Mouse (Mus musculus): ENCODE results near the gene Mc3r.

Gene Mc3r

DNA sequence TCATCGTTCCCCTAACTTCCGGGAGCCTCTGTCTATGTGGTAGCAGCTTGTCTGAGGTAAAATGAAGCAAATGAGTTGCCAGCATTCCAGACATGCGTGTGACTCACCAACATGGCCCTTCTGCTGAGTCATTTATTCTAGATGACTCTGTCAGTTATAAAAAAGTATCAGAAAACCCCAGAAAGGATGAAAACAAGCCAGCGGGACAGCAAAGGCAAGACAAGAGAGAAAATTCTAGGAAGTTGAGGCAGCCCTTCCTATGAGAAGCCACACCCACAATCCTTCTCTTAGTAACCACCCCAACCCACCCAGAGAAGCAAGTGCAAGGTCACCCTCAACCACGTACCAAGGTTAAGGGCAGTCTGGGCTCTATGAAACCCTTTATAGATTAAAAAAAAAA is 8.7 kb downstream of the Mc3r start:
- no peak for DNase-seq

- DNase-seq, result no peak
Measured at GRCm38 (mm10) chr2:172257471-172258065, 9.3 kb downstream of the Mc3r start.

- no peak for DNase-seq
Measured at GRCm38 (mm10) chr2:172260064-172260463, 11.8 kb downstream of the Mc3r start.

GRCm38 (mm10) chr2:172261441-172261840 is 13.1 kb downstream of the Mc3r start:
- no peak for DNase-seq

DNA sequence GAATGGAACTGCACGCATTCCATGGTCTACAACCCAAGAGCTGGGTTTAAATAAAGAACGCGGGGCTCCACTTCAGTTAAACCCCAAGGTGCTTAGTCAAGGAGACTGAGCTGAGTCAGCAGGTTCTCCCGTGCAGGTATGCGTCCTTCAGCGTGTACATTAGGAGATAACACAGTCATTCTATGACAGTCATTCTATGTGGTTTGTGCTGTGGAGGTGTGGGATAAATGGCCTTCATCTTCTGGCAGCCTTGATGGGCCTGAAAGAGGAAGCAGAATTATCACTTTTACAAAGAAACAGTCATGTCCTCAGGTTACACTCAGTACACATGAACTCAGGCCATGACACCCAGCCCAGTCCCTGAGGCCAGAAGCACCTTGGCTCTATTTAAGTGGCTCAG is 14.9 kb downstream of the Mc3r start:
- no peak for DNase-seq

GRCm38 (mm10) chr2:172269907-172270306 is 21.6 kb downstream of the Mc3r start:
- no peak for DNase-seq

GRCm38 (mm10) chr2:172270485-172270944 is 22.2 kb downstream of the Mc3r start:
- no peak for DNase-seq

DNA sequence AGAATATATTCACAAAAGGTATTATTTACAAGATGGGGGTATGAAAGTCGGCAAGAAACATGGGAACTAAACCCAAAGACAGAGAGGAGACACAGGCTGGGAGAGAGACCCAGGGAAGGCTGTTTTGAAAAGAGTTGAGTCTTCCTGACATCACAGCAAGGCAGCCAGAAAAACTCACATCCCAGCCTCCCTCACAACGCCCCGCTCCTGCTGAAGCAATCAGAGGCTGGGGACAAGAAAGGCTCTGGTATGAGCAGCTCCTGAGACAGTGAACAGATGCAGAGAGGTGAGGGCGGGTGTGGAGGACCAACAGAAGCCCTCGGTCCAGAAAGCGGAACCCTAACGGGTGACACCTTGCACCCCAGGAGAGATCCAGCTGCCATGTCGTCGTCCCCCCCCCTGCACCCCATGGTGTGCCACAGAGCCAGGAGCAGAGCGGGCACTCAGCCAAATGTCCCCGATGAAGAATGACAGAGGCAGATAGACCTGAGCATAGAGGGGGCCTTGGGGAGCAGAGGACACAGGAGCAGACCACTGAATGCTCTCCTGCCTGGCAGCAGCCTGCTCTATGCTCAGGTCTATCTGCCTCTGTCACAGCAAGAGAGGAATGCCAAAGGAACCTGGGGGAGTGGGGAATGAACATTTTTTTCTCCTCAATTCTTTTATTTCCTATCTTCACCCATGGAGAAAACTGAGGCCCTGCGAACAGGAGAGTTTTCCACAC is 22.8 kb downstream of the Mc3r start:
- DNase-seq, result no peak

DNA sequence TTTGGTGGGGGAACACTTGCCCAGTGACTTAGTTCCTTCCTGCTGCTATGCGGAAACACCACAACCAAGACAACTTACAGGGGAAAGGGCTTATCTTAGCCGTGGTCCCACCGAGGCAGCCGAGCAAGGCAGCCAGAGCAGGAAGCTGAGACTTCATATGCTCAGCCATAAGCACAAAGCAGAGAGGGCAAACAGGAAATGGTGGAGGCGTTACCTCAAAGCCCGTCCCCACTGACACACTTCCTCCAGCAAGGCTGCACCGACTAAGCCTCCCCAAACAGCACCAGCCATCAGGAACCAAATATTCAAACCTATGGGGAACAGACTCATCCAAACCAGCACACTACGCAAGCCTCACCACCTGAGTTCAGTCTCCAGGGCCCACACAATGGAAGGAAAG is 26.4 kb downstream of the Mc3r start:
- no peak for DNase-seq

- no peak for DNase-seq
Measured at GRCm38 (mm10) chr2:172276155-172276554, 27.9 kb downstream of the Mc3r start.

GRCm38 (mm10) chr2:172278979-172279378 is 30.7 kb downstream of the Mc3r start:
- DNase-seq, result no peak

- peak; percentile 21 for DNase-seq
Measured at GRCm38 (mm10) chr2:172282071-172282710, 33.9 kb downstream of the Mc3r start.

- no peak for DNase-seq
Measured at GRCm38 (mm10) chr2:172287715-172288114, 39.4 kb downstream of the Mc3r start.

GRCm38 (mm10) chr2:172288965-172289364 is 40.7 kb downstream of the Mc3r start:
- DNase-seq, result no peak

DNA sequence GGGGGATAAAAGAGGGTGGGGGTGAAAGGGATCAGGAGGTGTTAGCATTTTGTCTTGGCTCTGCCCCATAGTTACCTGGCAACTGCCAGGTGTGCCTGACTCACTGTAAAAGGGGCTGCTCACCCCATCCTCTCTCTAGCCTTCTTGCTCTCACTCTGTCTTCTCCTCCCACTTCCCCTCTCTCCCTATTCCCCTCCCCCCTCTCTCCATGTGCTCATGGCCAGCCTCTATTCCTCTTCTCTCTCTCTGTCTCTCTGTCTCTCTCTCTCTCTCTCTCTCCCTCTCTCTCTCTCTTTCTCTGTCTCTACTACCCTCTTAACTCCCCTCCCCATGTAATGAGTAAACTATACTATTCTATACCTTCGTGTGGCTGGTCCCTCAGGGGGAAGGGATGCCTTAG is 41.3 kb downstream of the Mc3r start:
- no peak for DNase-seq

GRCm38 (mm10) chr2:172290474-172290873 is 42.2 kb downstream of the Mc3r start:
- no peak for DNase-seq

- no peak for DNase-seq
Measured at GRCm38 (mm10) chr2:172291025-172291424, 42.7 kb downstream of the Mc3r start.

- DNase-seq, result no peak
Measured at GRCm38 (mm10) chr2:172291755-172292524, 43.6 kb downstream of the Mc3r start.

DNA sequence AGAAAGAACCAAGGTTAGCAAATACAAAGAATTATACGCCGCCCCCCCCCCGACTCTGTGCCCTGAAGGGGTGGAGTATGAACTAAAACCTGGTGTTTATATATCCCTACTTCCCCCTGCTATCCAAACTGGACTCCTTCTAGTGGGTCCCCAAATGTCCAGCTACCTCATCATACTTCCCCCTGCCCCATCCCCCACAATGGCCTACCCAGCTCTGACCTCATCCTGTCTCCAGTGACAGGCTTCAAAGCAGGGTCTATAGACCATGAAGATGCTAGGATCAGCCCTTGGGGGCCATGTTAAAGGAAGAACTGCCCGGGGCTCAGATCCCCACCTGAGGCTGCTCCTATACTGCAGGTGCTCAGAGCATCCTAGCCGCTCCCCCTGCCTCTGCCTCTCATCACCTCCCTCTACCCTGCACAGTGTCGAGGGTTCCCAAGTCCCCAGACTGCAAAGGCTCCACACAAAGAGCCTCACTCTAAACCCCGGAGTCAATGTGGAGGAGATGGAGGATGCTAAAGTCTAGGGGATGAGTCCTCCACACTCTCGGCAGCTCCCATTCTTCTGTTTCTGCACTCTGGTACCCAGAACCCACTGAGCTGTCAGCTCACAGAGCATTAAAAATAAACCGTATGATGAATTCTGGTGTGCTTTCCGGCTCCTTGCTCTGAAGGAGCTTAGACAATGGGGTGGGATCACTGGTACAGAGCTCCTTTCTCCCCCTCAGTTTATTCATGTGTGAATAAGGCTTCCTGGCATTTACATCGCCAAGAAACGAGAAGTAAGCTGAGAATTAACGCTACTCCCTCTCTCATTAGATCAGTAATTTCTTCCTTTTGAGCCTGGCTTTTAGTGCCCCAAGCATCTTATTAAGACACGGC is 44.5 kb downstream of the Mc3r start:
- no peak for DNase-seq

DNA sequence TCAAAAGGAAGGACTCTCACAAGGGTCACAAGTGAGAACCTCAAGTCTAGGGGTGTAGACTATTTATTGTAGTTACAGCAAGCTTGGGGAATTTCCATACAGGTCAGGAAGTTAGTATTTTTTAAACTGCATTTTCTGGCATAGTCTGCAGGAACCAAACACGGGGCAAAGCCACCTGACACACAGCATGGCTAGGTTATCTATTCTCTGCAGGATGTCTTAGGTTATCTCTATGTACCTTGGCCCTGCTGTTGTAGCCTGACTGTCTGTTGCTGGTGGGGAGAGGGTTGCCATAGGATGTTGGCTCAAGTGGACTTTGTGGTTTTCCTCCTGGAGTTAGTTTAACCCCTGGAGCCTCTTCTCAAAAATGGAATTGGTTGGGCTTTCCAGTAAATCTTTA is 49.8 kb downstream of the Mc3r start:
- DNase-seq, result no peak

GRCm38 (mm10) chr2:172298542-172298941 is 50.2 kb downstream of the Mc3r start:
- no peak for DNase-seq
